8 mouse cellular contexts compared by ENCODE assay signal in the genomic region with DNA sequence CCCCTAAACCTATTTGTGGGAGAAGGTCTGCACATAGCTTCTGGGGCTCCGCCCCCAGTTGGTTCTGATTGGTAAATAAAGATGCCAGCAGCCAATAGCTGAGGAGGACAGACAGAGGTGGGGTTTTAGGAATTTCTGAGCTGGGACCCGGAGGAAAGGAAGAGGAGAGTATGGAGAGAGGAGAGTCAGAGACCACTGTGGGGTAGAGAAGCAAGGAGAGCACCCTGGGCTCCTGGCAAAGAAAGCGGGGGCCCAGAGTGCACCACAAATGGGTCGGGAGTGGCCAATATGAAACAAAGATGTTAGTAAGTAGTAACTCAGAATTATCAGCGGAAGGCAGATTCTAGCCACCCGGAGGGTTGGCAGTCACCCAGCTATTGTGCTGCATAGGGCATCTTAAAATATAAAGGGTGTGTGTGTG. TPM values are rescaled to one million over a fixed set of nuclear protein-coding genes. Genes with fewer than 3 reads are reported as not detected.
DNase-seq lines count a peak whose midpoint lies in the region; ATAC-seq and TF ChIP-seq lines count a peak whose summit lies in the region.

No protein-coding gene starts in this region.

- DNase-seq in kidney, adult 9 months, result no peak
- DNase-seq in ZHBTc4 (ENCODE audit: low read depth, low spot score), result peak; percentile 57
- DNase-seq in midbrain, embryonic 10.5 days (ENCODE audit: low spot score), result no peak
- no peak for DNase-seq in B cell, adult 2 months

- H3K4me3 ChIP-seq in kidney, embryonic 16.5 days (ENCODE audit: low read length), result peak overlapping the region; percentile 39
- H3K4me3 ChIP-seq in embryonic facial prominence, embryonic 12.5 days, result peak overlapping the region; percentile 31
- H3K4me3 ChIP-seq in intestine, postnatal 0 days (ENCODE audit: low read depth, low read length), result peak overlapping the region; percentile 13
- H3K4me3 ChIP-seq in midbrain, embryonic 10.5 days, result peak overlapping the region; percentile 47

- H3K9me3 ChIP-seq in kidney, embryonic 16.5 days (ENCODE audit: low read length), result no peaks in the 10 kb centered on the region
- no peaks in the 10 kb centered on the region for H3K9me3 ChIP-seq in embryonic facial prominence, embryonic 12.5 days
- no peaks in the 10 kb centered on the region for H3K9me3 ChIP-seq in intestine, postnatal 0 days (ENCODE audit: control insufficient read depth)
- no peaks in the 10 kb centered on the region for H3K9me3 ChIP-seq in midbrain, embryonic 10.5 days (replicated peaks)

- H3K4me2 ChIP-seq in kidney, embryonic 16.5 days (replicated peaks; ENCODE audit: low read depth, low read length), result peak overlapping the region; percentile 46
- peak overlapping the region; percentile 39 for H3K4me2 ChIP-seq in embryonic facial prominence, embryonic 12.5 days (replicated peaks)
- peak overlapping the region; percentile 57 for H3K4me2 ChIP-seq in intestine, postnatal 0 days (replicated peaks; ENCODE audit: low read depth)

- no peak overlapping the region for H3K27ac ChIP-seq in kidney, embryonic 16.5 days (ENCODE audit: low read length)
- no peak overlapping the region for H3K27ac ChIP-seq in embryonic facial prominence, embryonic 12.5 days
- no peak overlapping the region for H3K27ac ChIP-seq in intestine, postnatal 0 days (ENCODE audit: low read depth, low read length)
- peak overlapping the region; percentile 39; the same call in 1 of the 2 replicates for H3K27ac ChIP-seq in midbrain, embryonic 10.5 days (replicated peaks)

- WGBS in kidney, embryonic 16.5 days, result 38% methylated on average over 6 of the region's 6 CpGs
- 31% methylated on average over 6 of the region's 6 CpGs for WGBS in embryonic facial prominence, embryonic 12.5 days
- WGBS in intestine, postnatal 0 days, result 33% methylated on average over 6 of the region's 6 CpGs
- 33% methylated on average over 6 of the region's 6 CpGs for WGBS in midbrain, embryonic 10.5 days

- H3K4me1 ChIP-seq in kidney, embryonic 16.5 days (ENCODE audit: insufficient read depth, low read length), result peaks cover 13% of the 10 kb centered on the region
- peaks cover 8% of the 10 kb centered on the region for H3K4me1 ChIP-seq in embryonic facial prominence, embryonic 12.5 days
- H3K4me1 ChIP-seq in intestine, postnatal 0 days (replicated peaks; ENCODE audit: control insufficient read depth, insufficient read depth, low read length), result peaks cover 3% of the 10 kb centered on the region; the same call in 1 of the 2 replicates
- peaks cover 21% of the 10 kb centered on the region for H3K4me1 ChIP-seq in midbrain, embryonic 10.5 days

- H3K27me3 ChIP-seq in kidney, embryonic 16.5 days (ENCODE audit: insufficient read depth, low read length), result no peaks in the 10 kb centered on the region
- H3K27me3 ChIP-seq in embryonic facial prominence, embryonic 12.5 days, result no peaks in the 10 kb centered on the region
- H3K27me3 ChIP-seq in intestine, postnatal 0 days (replicated peaks; ENCODE audit: control insufficient read depth, insufficient read depth, low read length), result no peaks in the 10 kb centered on the region
- no peaks in the 10 kb centered on the region for H3K27me3 ChIP-seq in midbrain, embryonic 10.5 days (ENCODE audit: low read depth, poor library complexity, severe bottlenecking)

- no peak for ATAC-seq in kidney, embryonic 16.5 days (ENCODE audit: low FRiP score, low TSS enrichment)
- ATAC-seq in embryonic facial prominence, embryonic 12.5 days (ENCODE audit: insufficient number of reproducible peaks, insufficient read depth, low FRiP score, low TSS enrichment), result 0 out of 2 replicates have a peak, but pooled peaks have one; percentile 42
- no peak for ATAC-seq in intestine, postnatal 0 days
- no peak for ATAC-seq in inflammation-experienced regulatory T-cells, adult 6 months

- no peak for TF ChIP-seq CTCF in intestine, postnatal 0 days (IDR thresholded peaks at IDR 0.05; ENCODE audit: low read depth)

- peak overlapping the region; percentile 22; the same call in 1 of the 2 replicates for H3K9ac ChIP-seq in kidney, embryonic 16.5 days (replicated peaks; ENCODE audit: low read length)
- no peak overlapping the region for H3K9ac ChIP-seq in embryonic facial prominence, embryonic 12.5 days
- no peak overlapping the region for H3K9ac ChIP-seq in intestine, postnatal 0 days (ENCODE audit: low read depth, low read length)

- H3K36me3 ChIP-seq in kidney, embryonic 16.5 days (ENCODE audit: insufficient read depth, low read length), result no peaks in the 10 kb centered on the region
- H3K36me3 ChIP-seq in embryonic facial prominence, embryonic 12.5 days, result no peaks in the 10 kb centered on the region
- H3K36me3 ChIP-seq in intestine, postnatal 0 days (ENCODE audit: control insufficient read depth, insufficient read depth), result no peaks in the 10 kb centered on the region
- no peaks in the 10 kb centered on the region for H3K36me3 ChIP-seq in midbrain, embryonic 10.5 days

RNA-seq across cellular contexts. Expression of gene Cebpzos, which starts 3.4 kb away (rescaled TPM):
- 96.5 and 98.1 TPM in 2 replicates for polyA plus RNA-seq in kidney, embryonic 16.5 days (2015; fragmentation: Nextera tagmentation; extraction: Ambion mirVana)
- 102 and 106 TPM in 2 replicates for polyA plus RNA-seq in embryonic facial prominence, embryonic 12.5 days (2016; fragmentation: Nextera tagmentation; extraction: Ambion mirVana)
- 113 and 114 TPM in 2 replicates for polyA plus RNA-seq in intestine, postnatal 0 days (2015; fragmentation: Nextera tagmentation; extraction: Ambion mirVana)
- 111 and 116 TPM in 2 replicates for polyA plus RNA-seq in midbrain, embryonic 10.5 days (2016; fragmentation: Nextera tagmentation; extraction: Ambion mirVana)
- polyA plus RNA-seq in inflammation-experienced regulatory T-cells, adult 6 months (2017; shearing (Covaris generic)), result 10 to 100 TPM; 80.2 to 92.9 (median 81.9) TPM

RNA-seq across cellular contexts. Expression of gene Sult6b1, which starts 6.1 kb away (rescaled TPM):
- 0.23 TPM in 1 of 2 replicates, not detected in the other for polyA plus RNA-seq in kidney, embryonic 16.5 days (2015; fragmentation: Nextera tagmentation; extraction: Ambion mirVana)
- 0.19 and 0.42 TPM in 2 replicates for polyA plus RNA-seq in embryonic facial prominence, embryonic 12.5 days (2016; fragmentation: Nextera tagmentation; extraction: Ambion mirVana)
- polyA plus RNA-seq in intestine, postnatal 0 days (2015; fragmentation: Nextera tagmentation; extraction: Ambion mirVana), result 0.25 TPM in 2 replicates
- polyA plus RNA-seq in midbrain, embryonic 10.5 days (2016; fragmentation: Nextera tagmentation; extraction: Ambion mirVana), result 0.10 TPM in 1 of 2 replicates, not detected in the other
- 1 to 10 TPM in 1 of 3 experiments, under 1 TPM in 2; 0.16 to 1.0 (median 0.37) TPM for polyA plus RNA-seq in inflammation-experienced regulatory T-cells, adult 6 months (2017; shearing (Covaris generic))

RNA-seq across cellular contexts. Expression of gene Cebpz, which starts 24.0 kb away (rescaled TPM):
- polyA plus RNA-seq in kidney, embryonic 16.5 days (2015; fragmentation: Nextera tagmentation; extraction: Ambion mirVana), result 46.8 and 56.7 TPM in 2 replicates
- 61.8 and 74.4 TPM in 2 replicates for polyA plus RNA-seq in embryonic facial prominence, embryonic 12.5 days (2016; fragmentation: Nextera tagmentation; extraction: Ambion mirVana)
- polyA plus RNA-seq in intestine, postnatal 0 days (2015; fragmentation: Nextera tagmentation; extraction: Ambion mirVana), result 30.8 and 36.0 TPM in 2 replicates
- 55.8 and 58.4 TPM in 2 replicates for polyA plus RNA-seq in midbrain, embryonic 10.5 days (2016; fragmentation: Nextera tagmentation; extraction: Ambion mirVana)
- polyA plus RNA-seq in inflammation-experienced regulatory T-cells, adult 6 months (2017; shearing (Covaris generic)), result 10 to 100 TPM; 46.4 to 85.4 (median 73.1) TPM

RNA-seq across cellular contexts. Expression of gene Ndufaf7, which starts 24.1 kb away (rescaled TPM):
- polyA plus RNA-seq in kidney, embryonic 16.5 days (2015; fragmentation: Nextera tagmentation; extraction: Ambion mirVana), result 64.4 and 66.3 TPM in 2 replicates
- 56.4 and 60.5 TPM in 2 replicates for polyA plus RNA-seq in embryonic facial prominence, embryonic 12.5 days (2016; fragmentation: Nextera tagmentation; extraction: Ambion mirVana)
- 24.1 and 29.7 TPM in 2 replicates for polyA plus RNA-seq in intestine, postnatal 0 days (2015; fragmentation: Nextera tagmentation; extraction: Ambion mirVana)
- polyA plus RNA-seq in midbrain, embryonic 10.5 days (2016; fragmentation: Nextera tagmentation; extraction: Ambion mirVana), result 51.3 and 55.7 TPM in 2 replicates
- polyA plus RNA-seq in inflammation-experienced regulatory T-cells, adult 6 months (2017; shearing (Covaris generic)), result 10 to 100 TPM; 52.2 to 65.3 (median 64.9) TPM

RNA-seq across cellular contexts. Expression of gene Eif2ak2, which starts 30.5 kb away (rescaled TPM):
- polyA plus RNA-seq in kidney, embryonic 16.5 days (2015; fragmentation: Nextera tagmentation; extraction: Ambion mirVana), result 8.8 and 9.6 TPM in 2 replicates
- polyA plus RNA-seq in embryonic facial prominence, embryonic 12.5 days (2016; fragmentation: Nextera tagmentation; extraction: Ambion mirVana), result 12.5 and 12.6 TPM in 2 replicates
- 23.4 and 25.1 TPM in 2 replicates for polyA plus RNA-seq in intestine, postnatal 0 days (2015; fragmentation: Nextera tagmentation; extraction: Ambion mirVana)
- polyA plus RNA-seq in midbrain, embryonic 10.5 days (2016; fragmentation: Nextera tagmentation; extraction: Ambion mirVana), result 4.6 and 5.9 TPM in 2 replicates
- polyA plus RNA-seq in inflammation-experienced regulatory T-cells, adult 6 months (2017; shearing (Covaris generic)), result 10 to 100 TPM; 21.4 to 37.1 (median 34.5) TPM
